Mouse (Mus musculus): ENCODE data around the gene Zer1.
A peak's percentile ranks its signal among the peaks of the same experiment; 100 is the strongest.
"Not testable (repeated sequence)": the region's sequence is repeated elsewhere in the genome, so short reads cannot be mapped to it uniquely, and the experiment has no call there.

Zer1 gene

GRCm38 (mm10) chr2:30077502-30078348, 46.7 kb downstream of the Zer1 start, which contains the start of gene Pkn3:
Gene Pkn3 (plus strand): TSS chr2:30077684.
- DNase-seq (ENCODE audit: low read depth) = peak; percentile 89

- DNase-seq (ENCODE audit: low read depth) = no peak
These were observed 47.4 kb downstream of the Zer1 start for GRCm38 (mm10) chr2:30076959-30077358.

- DNase-seq (ENCODE audit: low read depth) = no peak
These were observed 47.9 kb downstream of the Zer1 start for GRCm38 (mm10) chr2:30076439-30076838.

- DNase-seq (ENCODE audit: low read depth) = no peak
These were observed 48.8 kb downstream of the Zer1 start for GRCm38 (mm10) chr2:30075625-30076024.

DNA sequence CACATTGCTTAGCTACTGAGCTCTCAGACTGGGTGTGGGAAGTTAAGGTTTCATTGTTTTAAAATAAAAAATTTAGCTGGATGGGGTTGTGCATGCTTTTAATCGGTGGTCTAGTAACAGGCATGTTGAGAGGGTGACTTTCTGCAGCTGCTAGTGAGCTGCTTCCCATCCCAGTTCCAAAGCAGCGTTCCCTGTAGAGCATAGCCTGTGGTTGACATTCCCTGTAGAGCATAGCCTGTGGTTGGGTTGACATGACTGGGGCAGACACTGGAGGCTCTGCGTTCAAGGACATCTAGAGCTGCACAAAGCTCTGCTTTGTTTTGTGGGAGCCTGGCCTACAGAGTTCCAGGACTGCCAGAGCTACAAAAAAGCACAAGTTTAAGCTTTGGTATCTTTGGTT, 51.1 kb downstream of the Zer1 start:
- no peak for DNase-seq (ENCODE audit: low read depth)

GRCm38 (mm10) chr2:30072875-30073274, 51.5 kb downstream of the Zer1 start:
- DNase-seq (ENCODE audit: low read depth) = no peak

- no peak for DNase-seq (ENCODE audit: low read depth)
These were observed 56.4 kb downstream of the Zer1 start for GRCm38 (mm10) chr2:30067962-30068361.

DNA sequence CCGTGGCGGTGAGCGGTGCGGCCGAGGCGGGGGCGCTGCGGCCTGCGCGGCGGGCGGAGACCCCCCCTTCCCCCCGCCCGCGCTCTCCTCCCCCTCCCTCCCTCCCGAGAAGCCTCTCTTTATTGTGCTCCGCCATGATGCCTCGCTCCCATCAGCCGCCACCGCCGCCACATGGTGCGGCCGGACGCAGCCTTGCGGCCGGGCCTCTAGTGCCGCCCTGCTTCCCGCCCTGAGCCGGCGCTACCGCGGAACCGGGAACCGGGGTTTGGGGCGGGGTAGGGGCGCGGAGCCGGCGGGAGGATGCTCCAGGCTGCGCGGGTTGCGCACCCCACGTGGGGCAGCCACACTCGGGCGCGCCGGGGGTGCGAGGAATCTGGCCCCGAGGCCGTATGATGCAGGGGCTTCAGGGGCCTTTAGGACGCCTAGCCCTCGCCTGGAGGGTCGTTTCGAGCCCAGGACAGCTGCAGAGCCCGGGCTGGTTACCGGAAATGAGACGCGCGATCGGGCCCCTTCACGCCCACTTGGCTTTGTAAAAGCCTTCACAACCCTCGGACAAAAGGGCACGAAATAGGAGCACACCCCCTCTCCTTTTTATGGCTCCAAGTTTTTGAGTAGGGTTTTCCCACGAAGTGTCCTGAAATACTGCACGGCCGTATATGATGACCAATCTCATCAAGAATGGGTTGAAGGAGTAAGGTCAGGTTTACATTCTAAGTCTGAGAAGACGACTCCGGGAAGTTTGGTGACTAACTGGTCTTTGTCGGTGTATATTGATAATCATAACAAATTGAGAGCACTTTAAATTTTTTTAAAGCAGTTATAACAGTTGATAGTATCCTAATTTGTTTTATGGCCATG, 57.1 kb downstream of the Zer1 start:
- peak; percentile 67 for DNase-seq (ENCODE audit: low read depth)

DNA sequence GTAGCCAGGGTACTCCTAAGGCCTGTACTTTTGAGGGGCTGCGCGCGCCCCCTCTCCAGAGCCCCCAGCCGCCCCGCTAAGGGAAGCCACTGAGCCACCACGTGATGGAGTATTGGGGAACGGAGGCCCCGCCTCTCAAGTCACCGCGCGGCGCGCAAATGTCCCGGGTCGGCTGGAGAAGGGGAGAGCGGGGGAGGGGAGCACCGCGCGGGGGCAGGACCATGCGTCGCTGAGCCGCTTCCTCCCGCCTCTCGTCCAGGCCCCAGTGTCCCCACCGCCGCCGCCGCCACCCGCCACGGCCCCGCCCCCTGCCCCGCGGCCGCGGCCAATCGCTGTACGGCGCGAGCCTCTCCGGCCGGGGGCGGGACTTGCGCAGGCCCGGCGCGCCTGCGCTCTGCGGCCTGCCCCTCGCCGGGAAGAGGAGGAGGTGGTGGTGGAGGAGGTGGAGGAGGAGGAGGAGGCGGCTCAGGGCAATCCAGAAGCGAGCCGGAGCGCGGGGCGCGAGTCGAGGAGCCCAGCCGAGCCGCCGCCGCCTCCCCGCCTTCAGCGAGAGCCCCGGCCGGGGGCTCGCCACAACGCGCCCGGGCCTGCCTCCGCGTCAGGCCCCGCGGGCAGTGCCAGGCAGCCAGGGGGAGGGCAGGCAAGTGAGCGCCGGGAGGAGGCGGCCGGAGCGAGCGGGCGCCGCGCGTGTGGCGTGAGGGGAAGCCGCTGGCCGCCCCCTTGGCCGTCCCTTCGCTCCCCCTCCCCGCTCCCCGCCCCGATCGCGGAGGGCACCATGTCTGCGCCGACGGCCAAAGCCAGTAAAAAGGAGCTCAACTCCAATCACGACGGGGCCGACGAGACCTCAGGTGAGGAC, 58.1 kb downstream of the Zer1 start:
- peak; percentile 92 for DNase-seq (ENCODE audit: low read depth)

DNA sequence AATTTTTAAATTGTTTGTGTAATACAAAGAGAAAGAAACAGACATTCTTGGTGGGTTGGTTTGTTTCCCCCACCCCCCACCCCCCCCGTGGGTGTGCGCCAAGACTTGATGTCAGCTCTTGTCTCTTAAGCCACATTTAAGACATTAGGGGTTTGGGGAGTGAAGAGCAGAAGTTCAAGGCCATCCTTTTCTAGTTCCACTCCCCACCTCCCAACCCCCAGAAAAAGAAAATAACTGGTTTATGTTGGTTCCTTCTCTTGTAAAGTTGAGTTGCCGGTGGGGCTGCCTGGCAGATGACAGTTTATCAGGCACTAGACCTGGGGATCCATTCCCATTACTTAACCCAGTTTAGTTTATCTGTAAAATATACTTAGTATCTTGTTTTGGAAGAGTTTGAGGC, 60.1 kb downstream of the Zer1 start:
- no peak for DNase-seq (ENCODE audit: low read depth)

DNA sequence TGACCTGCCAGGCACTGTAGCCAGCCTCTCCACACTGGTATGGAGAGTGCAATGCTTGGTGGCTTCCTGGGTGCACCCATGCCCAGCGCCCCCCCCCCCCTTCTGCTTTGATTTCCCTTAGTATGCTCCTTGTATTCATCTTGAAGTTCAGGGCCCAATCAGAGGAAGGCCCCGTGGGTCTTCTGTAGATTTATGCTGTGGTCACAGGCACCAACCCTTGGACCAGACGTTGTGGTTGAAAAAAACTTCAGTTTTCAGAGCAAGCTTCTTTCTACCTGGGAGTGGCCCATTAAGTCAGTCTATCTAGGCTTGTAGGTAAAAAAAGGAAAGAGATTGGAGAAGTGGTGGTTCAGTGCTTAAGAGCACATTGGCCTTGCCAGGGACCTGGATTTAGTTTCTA, 60.6 kb downstream of the Zer1 start:
- DNase-seq (ENCODE audit: low read depth) = peak; percentile 55

DNA sequence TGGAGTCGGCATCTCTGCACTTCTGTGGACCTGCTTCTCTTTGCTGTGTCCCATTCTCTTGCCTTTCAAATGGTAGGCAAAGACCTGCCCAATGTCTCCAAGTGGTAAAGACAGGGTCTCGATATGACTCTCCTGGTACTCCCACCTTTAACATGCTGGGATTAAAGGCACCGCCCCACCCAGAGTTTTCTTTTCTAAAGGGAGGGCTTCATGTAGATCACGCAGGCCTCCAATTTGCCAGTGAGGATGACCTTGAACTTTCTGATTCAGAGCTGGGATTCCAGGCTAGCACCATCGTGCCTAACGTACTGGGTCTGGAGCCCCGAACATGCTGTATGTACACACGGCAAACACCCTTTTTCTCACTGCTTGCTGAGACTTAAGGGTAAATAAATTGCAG, 61.1 kb downstream of the Zer1 start:
- DNase-seq (ENCODE audit: low read depth) = no peak

- peak; percentile 64 for DNase-seq (ENCODE audit: low read depth)
These were observed 61.9 kb downstream of the Zer1 start for GRCm38 (mm10) chr2:30062249-30063093.

DNA sequence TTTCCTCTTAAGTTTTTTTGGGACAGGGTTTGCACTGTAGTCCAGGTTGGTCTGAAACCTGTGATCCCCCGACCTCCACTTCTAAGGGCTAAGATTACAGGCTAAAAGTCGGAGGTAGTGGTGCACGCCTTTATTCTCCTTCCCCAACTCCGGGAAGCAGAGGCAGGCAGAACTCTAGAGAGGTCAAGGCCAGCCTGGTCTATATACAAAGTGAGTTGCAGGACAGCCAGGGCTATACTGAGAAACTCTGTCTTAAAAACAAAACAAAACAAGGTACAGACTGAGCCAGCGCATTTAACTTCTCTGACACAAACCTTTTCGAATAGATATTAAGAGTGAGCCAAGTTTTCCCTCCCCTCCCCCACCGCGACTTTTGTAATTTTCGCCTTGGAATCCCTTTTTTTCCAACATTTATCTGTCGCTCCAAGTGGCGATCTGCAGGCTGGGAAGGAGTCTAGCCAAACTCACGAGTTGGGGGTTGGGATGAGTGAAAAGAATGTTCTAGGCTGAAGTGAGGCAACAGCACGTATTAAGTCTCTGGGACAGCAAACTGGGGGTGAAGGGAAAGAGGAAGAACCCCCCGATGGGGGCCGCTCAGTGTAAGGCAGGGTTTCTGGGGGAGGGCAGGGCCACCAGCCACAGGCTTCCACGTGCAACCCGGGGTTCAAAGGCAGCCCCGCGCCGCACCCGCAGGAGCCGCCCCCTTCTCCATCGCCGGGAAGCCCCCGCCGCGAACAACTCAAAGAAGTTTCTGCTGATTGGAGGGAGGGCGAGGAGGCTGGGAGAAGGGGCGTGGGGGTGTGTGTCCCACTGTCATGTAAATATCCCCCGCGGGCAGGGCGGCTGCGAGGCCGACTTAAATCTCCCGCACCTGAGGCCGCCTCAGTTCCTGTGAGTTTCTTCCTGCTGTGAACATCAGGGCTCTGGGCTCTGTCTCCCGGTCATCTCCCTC, 62.9 kb downstream of the Zer1 start:
- DNase-seq (ENCODE audit: low read depth) = peak; percentile 73

- no peak for DNase-seq (ENCODE audit: low read depth)
These were observed 66.0 kb downstream of the Zer1 start for GRCm38 (mm10) chr2:30058418-30058817.

- DNase-seq (ENCODE audit: low read depth) = no peak
These were observed 67.0 kb downstream of the Zer1 start, which contains the start of gene Set for GRCm38 (mm10) chr2:30057223-30057904. Gene Set (plus strand): TSS chr2:30057378.

- no peak for DNase-seq (ENCODE audit: low read depth)
These were observed 67.6 kb downstream of the Zer1 start for GRCm38 (mm10) chr2:30056736-30057135.

GRCm38 (mm10) chr2:30055310-30055709, 69.1 kb downstream of the Zer1 start:
- not testable (repeated sequence) for DNase-seq (ENCODE audit: low read depth)
